Mouse (Mus musculus): ENCODE results near the gene Ano1. TPM values are rescaled to one million over a fixed set of nuclear protein-coding genes. Genes with fewer than 3 reads are reported as not detected.

The Ano1 gene
- polyA plus RNA-seq, 1 experiment: 92.3 TPM

DNA sequence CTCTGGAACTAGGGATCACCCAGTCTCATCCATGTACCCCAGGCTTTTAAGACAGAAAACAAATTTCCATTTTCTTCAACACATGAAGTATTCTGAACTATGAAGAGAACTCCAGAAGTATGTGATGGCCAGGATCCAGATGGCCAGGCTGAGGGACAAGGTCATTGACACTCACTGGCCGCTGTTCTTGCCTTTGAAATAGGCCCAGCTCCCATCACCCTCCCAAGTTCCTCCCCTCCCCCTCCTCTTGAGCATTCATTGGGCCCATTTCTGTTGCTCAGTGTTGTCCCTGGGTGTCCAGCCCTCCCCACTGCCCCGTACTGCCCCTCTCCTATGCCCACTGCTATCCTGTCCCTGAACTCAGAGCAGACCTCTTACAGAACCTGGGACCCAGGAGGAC is 2.9 kb upstream of the Ano1 start:
- DNase-seq: no peak
- no peak for TF ChIP-seq POLR2A (IDR thresholded peaks at IDR 0.05; ENCODE audit: borderline replicate concordance, extremely low read depth, low read depth, low read length)
- no peak for TF ChIP-seq CTCF (IDR thresholded peaks at IDR 0.05; ENCODE audit: insufficient read depth, low read length)
- 69% methylated on average over 2 of the region's 2 CpGs for WGBS

DNA sequence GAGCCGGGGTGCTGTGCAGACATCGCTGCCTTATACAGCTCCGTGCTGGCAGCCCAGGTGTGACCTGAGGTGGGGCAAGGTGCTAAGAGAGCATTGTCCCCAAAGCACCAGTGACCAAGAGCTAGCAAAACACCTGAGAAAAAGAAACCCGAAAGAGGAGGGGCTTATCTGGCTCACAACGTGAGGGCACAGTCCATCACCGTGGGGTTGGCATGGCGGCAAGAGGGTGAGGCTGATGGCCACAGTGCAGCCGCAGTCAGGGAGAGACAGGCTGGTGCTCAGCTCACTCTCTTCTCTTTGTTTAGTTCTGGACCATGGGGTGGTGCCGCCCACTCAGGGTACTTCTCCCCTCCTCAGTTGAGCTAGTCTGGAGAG is 1.9 kb upstream of the Ano1 start:
- Histone ChIP-seq H3K4me3 (replicated peaks; ENCODE audit: extremely low read depth, low read depth, low read length) (no peak overlapping the region), H3K4me1 (ENCODE audit: control insufficient read depth, insufficient read depth, low read length) (peaks cover 8% of the 10 kb centered on the region)
- WGBS: 78% methylated on average over 9 of the region's 9 CpGs
- DNase-seq: no peak
- TF ChIP-seq CTCF (IDR thresholded peaks at IDR 0.05; ENCODE audit: insufficient read depth, low read length): no peak
- no peak for TF ChIP-seq POLR2A (IDR thresholded peaks at IDR 0.05; ENCODE audit: borderline replicate concordance, extremely low read depth, low read depth, low read length)

More for the DNA sequence above, 2.9 kb upstream of the Ano1 start:
- Histone ChIP-seq H3K4me3 (replicated peaks; ENCODE audit: extremely low read depth, low read depth, low read length) (no peak overlapping the region), H3K4me1 (ENCODE audit: control insufficient read depth, insufficient read depth, low read length) (peaks cover 8% of the 10 kb centered on the region)

DNA sequence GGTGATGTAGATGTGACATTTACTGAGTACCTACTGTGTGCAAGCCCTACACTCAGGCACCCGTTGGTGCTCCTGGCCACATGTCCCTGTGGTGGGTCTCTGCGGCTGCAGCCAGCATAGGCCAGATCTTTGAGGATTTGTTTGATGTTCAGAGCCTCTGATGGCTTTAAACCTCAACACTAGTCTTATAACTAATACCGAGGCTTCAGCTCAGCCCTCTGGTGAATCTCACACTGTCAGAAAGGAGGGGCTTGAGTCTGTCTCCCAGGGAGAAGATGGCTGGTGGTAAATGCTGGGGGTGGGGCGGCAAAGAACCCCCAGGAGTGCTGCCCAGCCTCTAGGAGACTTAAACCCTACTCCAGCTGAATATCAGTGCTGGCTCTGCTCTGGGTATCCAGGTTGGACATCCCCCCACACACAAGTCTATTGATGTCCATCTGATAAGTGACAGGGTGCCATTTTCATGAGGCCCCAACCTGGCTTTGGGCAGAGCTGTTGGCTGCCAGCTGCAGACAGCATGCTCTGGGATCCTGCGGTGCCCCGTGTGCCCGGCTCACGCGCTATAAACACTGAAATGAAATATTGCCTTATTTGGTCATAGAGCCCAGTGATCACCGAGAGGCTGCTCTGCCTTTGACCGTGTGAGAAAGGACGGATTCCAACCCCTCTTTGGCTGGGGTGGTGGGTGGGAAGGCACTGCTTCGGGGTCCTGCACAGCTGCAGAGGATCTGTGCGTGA is 1.3 kb upstream of the Ano1 start:
- Histone ChIP-seq H3K4me3 (replicated peaks; ENCODE audit: extremely low read depth, low read depth, low read length) (no peak overlapping the region), H3K4me1 (ENCODE audit: control insufficient read depth, insufficient read depth, low read length) (peaks cover 10% of the 10 kb centered on the region)
- TF ChIP-seq CTCF (IDR thresholded peaks at IDR 0.05; ENCODE audit: insufficient read depth, low read length): no peak
- no peak for DNase-seq
- WGBS: 67% methylated on average over 14 of the region's 14 CpGs

DNA sequence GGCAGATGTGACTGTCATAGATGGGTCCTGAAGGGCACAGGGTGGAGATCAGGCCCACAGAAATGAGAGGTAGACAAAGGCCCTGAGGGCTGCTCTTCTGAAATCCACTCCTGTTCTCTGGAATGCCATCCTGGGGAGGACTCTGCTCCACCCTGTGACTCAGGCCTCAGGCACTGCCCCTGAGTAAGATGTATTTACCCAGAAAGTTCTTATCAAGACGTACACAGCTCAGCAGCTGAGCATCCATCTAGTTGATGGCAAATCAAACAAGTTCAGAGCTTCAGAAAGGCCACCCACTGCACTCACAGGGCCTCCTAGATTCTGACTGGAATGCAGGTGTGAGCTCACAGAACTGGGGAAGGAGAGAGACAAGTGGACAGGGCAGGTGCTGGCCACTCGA is 4.0 kb downstream of the Ano1 start:
- peak; percentile 49 for DNase-seq
- H3K4me3 ChIP-seq (replicated peaks; ENCODE audit: extremely low read depth, low read depth, low read length): no peak overlapping the region
- 39% methylated on average over 2 of the region's 2 CpGs for WGBS
- TF ChIP-seq POLR2A (IDR thresholded peaks at IDR 0.05; ENCODE audit: borderline replicate concordance, extremely low read depth, low read depth, low read length): no peak
- TF ChIP-seq CTCF (IDR thresholded peaks at IDR 0.05; ENCODE audit: insufficient read depth, low read length): no peak
- H3K4me1 ChIP-seq (ENCODE audit: control insufficient read depth, insufficient read depth, low read length): peaks cover 16% of the 10 kb centered on the region

GRCm38 (mm10) chr7:144746466-144746865 is 5.3 kb downstream of the Ano1 start:
- DNase-seq: no peak
- Histone ChIP-seq H3K4me1 (ENCODE audit: control insufficient read depth, insufficient read depth, low read length) (peaks cover 9% of the 10 kb centered on the region), H3K4me3 (replicated peaks; ENCODE audit: extremely low read depth, low read depth, low read length) (no peak overlapping the region)
- TF ChIP-seq POLR2A (IDR thresholded peaks at IDR 0.05; ENCODE audit: borderline replicate concordance, extremely low read depth, low read depth, low read length) (no peak), CTCF (IDR thresholded peaks at IDR 0.05; ENCODE audit: insufficient read depth, low read length) (no peak)
- WGBS: 68% methylated on average over 4 of the region's 4 CpGs

GRCm38 (mm10) chr7:144743874-144744273 is 7.9 kb downstream of the Ano1 start:
- TF ChIP-seq POLR2A (IDR thresholded peaks at IDR 0.05; ENCODE audit: borderline replicate concordance, extremely low read depth, low read depth, low read length): no peak
- TF ChIP-seq CTCF (IDR thresholded peaks at IDR 0.05; ENCODE audit: insufficient read depth, low read length): no peak
- 77% methylated on average over 5 of the region's 5 CpGs for WGBS
- no peak for DNase-seq
- H3K4me1 ChIP-seq (ENCODE audit: control insufficient read depth, insufficient read depth, low read length): peaks cover 8% of the 10 kb centered on the region
- no peak overlapping the region for H3K4me3 ChIP-seq (replicated peaks; ENCODE audit: extremely low read depth, low read depth, low read length)

- Histone ChIP-seq H3K4me3 (replicated peaks; ENCODE audit: extremely low read depth, low read depth, low read length) (no peak overlapping the region), H3K4me1 (ENCODE audit: control insufficient read depth, insufficient read depth, low read length) (no peaks in the 10 kb centered on the region)
- TF ChIP-seq POLR2A (IDR thresholded peaks at IDR 0.05; ENCODE audit: borderline replicate concordance, extremely low read depth, low read depth, low read length): no peak
- no peak for TF ChIP-seq CTCF (IDR thresholded peaks at IDR 0.05; ENCODE audit: insufficient read depth, low read length)
- no peak for DNase-seq
- 51% methylated on average over 7 of the region's 7 CpGs for WGBS
These were observed 11.1 kb downstream of the Ano1 start for GRCm38 (mm10) chr7:144740643-144741042.

GRCm38 (mm10) chr7:144739810-144740209 is 12.0 kb downstream of the Ano1 start:
- Histone ChIP-seq H3K4me3 (replicated peaks; ENCODE audit: extremely low read depth, low read depth, low read length) (no peak overlapping the region), H3K4me1 (ENCODE audit: control insufficient read depth, insufficient read depth, low read length) (no peaks in the 10 kb centered on the region)
- DNase-seq: no peak
- WGBS: 13% methylated on average over 3 of the region's 3 CpGs
- TF ChIP-seq CTCF (IDR thresholded peaks at IDR 0.05; ENCODE audit: insufficient read depth, low read length) (no peak), POLR2A (IDR thresholded peaks at IDR 0.05; ENCODE audit: borderline replicate concordance, extremely low read depth, low read depth, low read length) (no peak)

DNA sequence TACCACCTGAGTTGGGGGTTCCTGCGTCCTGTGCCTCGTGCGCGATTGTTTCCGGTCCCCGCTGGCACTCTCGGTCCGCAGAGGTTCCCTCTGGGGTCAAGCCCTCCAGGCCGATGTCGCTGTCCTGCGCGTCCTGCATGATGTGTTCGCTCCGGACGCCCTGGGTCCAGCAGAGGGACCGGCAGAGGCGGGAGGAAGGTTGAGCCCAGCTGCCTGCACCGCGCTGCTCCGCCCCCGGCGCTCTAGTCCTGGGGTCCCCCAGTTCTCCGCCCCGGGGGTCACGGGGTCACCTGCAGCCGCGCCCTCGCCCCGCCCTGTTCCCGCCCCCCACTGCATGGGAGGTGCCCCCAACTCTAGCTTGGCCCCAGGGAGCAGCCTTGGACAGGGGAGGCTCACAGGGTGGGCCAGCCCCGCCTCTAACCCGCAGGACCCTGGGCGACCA is 13.4 kb downstream of the Ano1 start:
- DNase-seq: no peak
- no peak for TF ChIP-seq POLR2A (IDR thresholded peaks at IDR 0.05; ENCODE audit: borderline replicate concordance, extremely low read depth, low read depth, low read length)
- no peak for TF ChIP-seq CTCF (IDR thresholded peaks at IDR 0.05; ENCODE audit: insufficient read depth, low read length)
- Histone ChIP-seq H3K4me1 (ENCODE audit: control insufficient read depth, insufficient read depth, low read length) (no peaks in the 10 kb centered on the region), H3K4me3 (replicated peaks; ENCODE audit: extremely low read depth, low read depth, low read length) (peak overlapping the region; percentile 39)
- 2% methylated on average over 33 of the region's 33 CpGs for WGBS

DNA sequence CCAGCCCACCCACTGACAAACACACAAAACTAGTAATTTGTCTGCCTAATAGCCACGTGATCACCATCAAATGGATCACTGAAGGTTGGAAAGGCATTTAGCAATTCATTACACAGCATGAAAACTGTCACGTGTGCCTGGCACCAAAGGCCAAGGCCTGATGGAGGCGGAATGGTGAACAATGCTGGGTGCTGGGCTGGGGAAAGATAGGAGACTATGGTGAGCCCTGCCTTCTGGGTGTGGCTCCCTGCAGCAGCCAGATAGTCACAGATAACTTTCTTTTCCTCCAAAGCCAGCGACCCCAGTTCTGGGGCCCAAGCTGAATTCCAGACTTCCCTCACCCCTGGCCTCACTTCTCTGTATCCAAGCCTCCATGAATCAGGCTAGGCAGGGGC is 19.9 kb downstream of the Ano1 start:
- no peak overlapping the region for H3K4me3 ChIP-seq (replicated peaks; ENCODE audit: extremely low read depth, low read depth, low read length)
- WGBS: 61% methylated on average over 4 of the region's 4 CpGs
- no peaks in the 10 kb centered on the region for H3K4me1 ChIP-seq (ENCODE audit: control insufficient read depth, insufficient read depth, low read length)
- DNase-seq: no peak
- TF ChIP-seq CTCF (IDR thresholded peaks at IDR 0.05; ENCODE audit: insufficient read depth, low read length) (no peak), POLR2A (IDR thresholded peaks at IDR 0.05; ENCODE audit: borderline replicate concordance, extremely low read depth, low read depth, low read length) (no peak)

Data from lung, adult 2 months (tissue).